Mouse (Mus musculus) hematopoietic stem cell, adult 5-6 weeks (primary cell): ENCODE measurements at regions not wholly inside any gene's neighbourhood (a gene's known extent, or its start where the extent isn't known, plus 50 kb on each side); places are given as distances from the start of the nearest gene placed in this dataset.

Experiments used
- ATAC-seq, 2 experiments: fragments of 125-278 bp in 1 of 2; replicated peaks in 1 of 2; 2 replicates each; pipeline ENCODE4 v1.8.0; 2016 to 2017; ENCODE audit warnings: inconsistent platforms in 2 of 2, mild to moderate bottlenecking in 2 of 2, moderate number of reproducible peaks in 2 of 2, low read depth in 1 of 2, moderate TSS enrichment in 1 of 2; ENCODE audit not compliant: low FRiP score in 2 of 2, poor library complexity in 2 of 2, severe bottlenecking in 2 of 2, insufficient read depth in 1 of 2, low TSS enrichment in 1 of 2

DNA sequence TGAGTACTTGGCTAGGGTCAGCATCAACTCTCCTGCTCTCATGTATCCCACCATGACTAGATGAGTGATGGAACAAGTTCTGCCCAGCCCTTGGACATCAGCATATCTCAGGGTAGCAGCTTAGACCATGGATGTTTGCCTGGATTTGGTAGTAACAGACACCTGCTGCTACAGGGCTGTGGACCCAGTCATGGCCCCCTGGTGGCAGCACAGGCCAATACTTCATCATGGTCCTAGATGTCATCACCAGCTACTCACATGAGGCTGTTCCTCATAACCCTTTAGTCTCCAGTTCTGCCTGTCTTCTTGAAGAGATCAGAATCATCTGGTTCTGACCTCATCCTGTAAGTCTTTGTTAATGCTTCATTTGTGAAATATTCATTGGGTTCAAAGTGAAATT lies 566.9 kb upstream of the Tacstd2 start:
- ATAC-seq, result 0 out of 4 replicates have a peak, but pooled peaks of 1 of the 2 experiments have one; percentile 17
